Mouse (Mus musculus) hindbrain, embryonic 15.5 days (tissue): ENCODE results near the gene Cyb5r1. TPM values are rescaled to one million over a fixed set of nuclear protein-coding genes. Genes with fewer than 3 reads are reported as not detected.

ENCODE experiments used
- ATAC-seq: fragments of 200-750 bp; cut with Nextera tagmentation; 2 replicates; pipeline ENCODE4 v1.8.0; 2017; ENCODE audit warnings: low read depth, moderate number of reproducible peaks, moderate TSS enrichment; ENCODE audit not compliant: low FRiP score
- H3K27ac ChIP-seq: fragments of 300-500 bp; sonication (generic); replicated peaks from 2 replicates; pipeline ENCODE4 v1.5.1; 2015; ENCODE audit warnings: mild to moderate bottlenecking, inconsistent platforms
- H3K27me3 ChIP-seq: fragments of 300-500 bp; sonication (generic); 2 replicates; pipeline ENCODE4 v1.6.1; 2015; ENCODE audit warnings: control low read depth, inconsistent platforms
- H3K36me3 ChIP-seq: fragments of 300-500 bp; sonication (generic); 2 replicates; pipeline ENCODE4 v1.6.1; 2015; ENCODE audit warnings: control low read depth, inconsistent platforms
- H3K4me1 ChIP-seq: fragments of 300-500 bp; sonication (generic); replicated peaks from 2 replicates; pipeline ENCODE4 v1.6.1; 2015; ENCODE audit warnings: control low read depth, inconsistent platforms
- H3K4me2 ChIP-seq: fragments of 300-500 bp; sonication (generic); 2 replicates; pipeline ENCODE4 v1.6.1; 2015; ENCODE audit warnings: moderate library complexity, mild to moderate bottlenecking, inconsistent platforms
- H3K4me3 ChIP-seq: fragments of 300-500 bp; sonication (generic); 2 replicates; pipeline ENCODE4 v1.5.1; 2015; ENCODE audit warnings: mild to moderate bottlenecking, inconsistent platforms
- H3K9ac ChIP-seq: fragments of 300-500 bp; sonication (generic); 2 replicates; pipeline ENCODE4 v1.6.1; 2015; ENCODE audit warnings: inconsistent platforms
- H3K9me3 ChIP-seq: fragments of 300-500 bp; sonication (generic); 2 replicates; pipeline ENCODE4 v1.6.1; 2016; ENCODE audit warnings: control low read depth, inconsistent platforms
- WGBS: fragments of 180-500 bp; shearing (Covaris S2); methylation state at CpG from one replicate; pipeline ENCODE4 v1.1.7; 2015; 5-methylcytosine and 5-hydroxymethylcytosine counted together
- polyA plus RNA-seq: library from polyadenylated mRNA; unstranded; fragments of >200 nt; fragmentation: Nextera tagmentation; extraction: Ambion mirVana; gene quantifications from 2 replicates; pipeline ENCODE4 v1.2.1, GENCODE M21; 2015

Cyb5r1 gene
- polyA plus RNA-seq, 1 experiment from 2014 or later, result 14.6 TPM

GRCm38 (mm10) chr1:134384581-134384980 lies 20.8 kb upstream of the Cyb5r1 start:
- ATAC-seq, result no peak
- H3K4me3 ChIP-seq, result no peak overlapping the region

DNA sequence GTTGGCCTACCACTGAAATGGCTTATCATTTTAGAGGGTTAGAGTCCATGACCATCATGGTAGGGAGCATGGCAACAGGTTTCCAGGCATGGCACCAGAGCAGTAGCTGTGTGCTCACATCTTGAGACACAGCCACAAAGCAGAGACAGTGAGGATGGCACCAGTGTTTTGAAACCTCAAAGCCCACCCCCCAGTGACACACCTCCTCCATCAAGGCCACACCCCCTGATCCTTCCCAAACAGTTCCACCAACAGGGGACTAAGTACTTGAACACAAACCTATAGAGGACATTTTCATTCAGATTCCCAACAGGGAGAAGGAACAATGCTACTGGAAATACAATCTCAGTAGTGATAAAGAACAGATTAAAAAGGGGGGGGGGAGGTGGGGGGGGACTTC lies 20.2 kb upstream of the Cyb5r1 start:
- H3K4me2 ChIP-seq, result no peak overlapping the region
- H3K4me3 ChIP-seq, result no peak overlapping the region
- H3K4me1 ChIP-seq, result 0 out of 2 replicates have a peak, but pooled peaks cover 8% of the 10 kb centered on the region
- no peak overlapping the region for H3K9ac ChIP-seq
- ATAC-seq, result no peak
- no peaks in the 10 kb centered on the region for H3K36me3 ChIP-seq
- no peaks in the 10 kb centered on the region for H3K9me3 ChIP-seq
- H3K27me3 ChIP-seq, result no peaks in the 10 kb centered on the region
- no peak overlapping the region for H3K27ac ChIP-seq

More at GRCm38 (mm10) chr1:134384581-134384980, 20.8 kb upstream of the Cyb5r1 start:
- no peak overlapping the region for H3K27ac ChIP-seq
- no peaks in the 10 kb centered on the region for H3K27me3 ChIP-seq
- H3K4me2 ChIP-seq, result no peak overlapping the region
- 90% methylated on average over 4 of the region's 4 CpGs for WGBS
- no peaks in the 10 kb centered on the region for H3K9me3 ChIP-seq
- no peak overlapping the region for H3K9ac ChIP-seq
- H3K36me3 ChIP-seq, result no peaks in the 10 kb centered on the region
- H3K4me1 ChIP-seq, result 0 out of 2 replicates have a peak, but pooled peaks cover 8% of the 10 kb centered on the region

DNA sequence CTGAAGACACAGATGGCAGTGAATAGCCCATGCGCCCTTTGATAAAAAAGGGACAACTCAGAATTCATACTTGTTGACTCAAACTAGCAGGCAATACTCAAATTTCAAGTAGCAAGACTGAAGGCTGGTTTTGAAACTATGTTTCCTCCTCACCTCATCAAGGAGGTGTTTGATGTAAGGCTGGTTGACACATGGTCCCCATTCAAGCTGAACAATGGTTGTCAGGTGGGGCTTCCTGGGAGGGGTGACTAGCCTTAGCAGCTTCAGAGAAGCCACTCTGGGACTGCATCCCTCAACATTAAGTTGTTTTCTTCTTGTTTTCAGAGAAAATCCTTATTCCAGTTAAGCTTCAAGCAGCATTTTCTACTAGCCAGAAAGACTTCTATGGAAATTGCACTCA lies 19.7 kb upstream of the Cyb5r1 start, which contains the start of gene 4933406M09Rik:
Gene 4933406M09Rik (plus strand): TSS at position 275 of the 400 bp plus-strand sequence.
- no peaks in the 10 kb centered on the region for H3K36me3 ChIP-seq
- ATAC-seq, result no peak
- H3K9ac ChIP-seq, result no peak within 1 kb of the TSS
- no peak within 1 kb of the TSS for H3K27ac ChIP-seq
- no peak within 1 kb of the TSS for H3K4me3 ChIP-seq
- H3K9me3 ChIP-seq, result no peaks in the 10 kb centered on the region
- 0 out of 2 replicates have a peak, but pooled peaks cover 8% of the 10 kb centered on the region for H3K4me1 ChIP-seq
- no peaks in the 10 kb centered on the region for H3K27me3 ChIP-seq
- WGBS, result 88% methylated on average over 1 of the region's 1 CpGs
- no peak within 1 kb of the TSS for H3K4me2 ChIP-seq

DNA sequence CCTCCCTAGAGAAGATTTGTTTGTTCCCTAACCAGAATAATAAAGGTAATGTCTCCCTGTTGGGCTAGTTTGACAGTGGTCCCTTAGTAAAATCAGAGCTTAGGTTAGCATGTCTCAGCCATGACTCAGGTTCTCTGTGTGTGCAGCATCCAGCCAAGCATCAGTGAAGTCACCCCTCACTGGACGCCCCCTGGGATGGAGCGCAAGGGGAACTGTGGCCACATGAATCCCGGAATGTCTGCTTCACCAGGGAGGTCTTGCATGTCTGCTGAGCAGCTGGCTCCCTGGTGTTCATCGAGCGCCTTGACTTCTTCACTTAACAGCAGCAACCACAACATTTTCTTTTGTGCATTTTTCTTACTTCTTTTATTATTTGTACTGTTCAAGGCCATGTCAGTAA lies 11.5 kb upstream of the Cyb5r1 start:
- no peak for ATAC-seq
- H3K4me3 ChIP-seq, result no peak overlapping the region
- H3K27ac ChIP-seq, result no peak overlapping the region
- H3K9ac ChIP-seq, result no peak overlapping the region
- H3K27me3 ChIP-seq, result no peaks in the 10 kb centered on the region
- H3K4me1 ChIP-seq, result no peaks in the 10 kb centered on the region
- WGBS, result 60% methylated on average over 5 of the region's 5 CpGs
- no peaks in the 10 kb centered on the region for H3K36me3 ChIP-seq
- no peaks in the 10 kb centered on the region for H3K9me3 ChIP-seq
- H3K4me2 ChIP-seq, result no peak overlapping the region

DNA sequence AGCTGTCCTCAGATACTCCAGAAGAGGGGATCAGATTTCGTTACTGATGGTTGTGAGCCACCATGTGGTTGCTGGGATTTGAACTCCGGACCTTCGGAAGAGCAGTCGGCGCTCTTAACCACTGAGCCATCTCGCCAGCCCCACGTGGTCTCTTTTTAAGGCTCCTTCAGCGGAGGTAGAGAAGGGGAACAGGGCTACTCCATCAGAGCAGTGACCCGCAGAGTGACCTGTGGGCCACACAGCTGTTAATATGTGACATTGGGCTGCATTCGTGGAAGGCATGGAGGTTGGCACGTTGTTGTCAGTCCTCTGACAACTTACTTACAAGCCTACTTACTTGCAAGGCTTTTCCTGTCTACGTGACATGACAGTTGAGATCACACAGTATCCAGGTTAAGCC lies 7.1 kb upstream of the Cyb5r1 start:
- H3K27ac ChIP-seq, result no peak overlapping the region
- no peak for ATAC-seq
- no peak overlapping the region for H3K4me3 ChIP-seq
- WGBS, result 90% methylated on average over 12 of the region's 12 CpGs
- no peaks in the 10 kb centered on the region for H3K27me3 ChIP-seq
- H3K9me3 ChIP-seq, result no peaks in the 10 kb centered on the region
- no peaks in the 10 kb centered on the region for H3K4me1 ChIP-seq
- no peaks in the 10 kb centered on the region for H3K36me3 ChIP-seq
- no peak overlapping the region for H3K4me2 ChIP-seq
- H3K9ac ChIP-seq, result no peak overlapping the region

GRCm38 (mm10) chr1:134399735-134400134 lies 5.6 kb upstream of the Cyb5r1 start:
- no peaks in the 10 kb centered on the region for H3K4me1 ChIP-seq
- no peak for ATAC-seq

DNA sequence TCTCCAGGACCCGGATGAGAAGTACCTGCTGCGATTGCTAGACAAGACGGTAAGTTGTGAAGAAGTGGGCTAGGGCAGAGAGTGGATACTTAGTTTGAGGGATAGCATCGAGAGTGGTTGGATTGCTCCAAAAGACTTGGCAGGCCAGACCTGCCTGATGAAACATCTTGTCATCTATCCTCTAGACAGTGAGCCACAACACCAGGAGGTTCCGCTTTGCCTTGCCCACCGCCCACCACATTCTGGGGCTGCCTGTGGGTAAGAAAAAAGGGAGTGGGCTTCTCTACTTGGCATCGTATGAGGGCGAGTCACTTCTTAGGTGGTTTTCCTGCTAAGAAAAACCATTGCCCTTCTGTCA lies 1.0 kb downstream of the Cyb5r1 start:
- peak overlapping the region; percentile 62 for H3K9ac ChIP-seq
- ATAC-seq, result peak; percentile 66

More at GRCm38 (mm10) chr1:134399735-134400134, 5.6 kb upstream of the Cyb5r1 start:
- no peaks in the 10 kb centered on the region for H3K27me3 ChIP-seq
- no peaks in the 10 kb centered on the region for H3K9me3 ChIP-seq
- no peak overlapping the region for H3K4me2 ChIP-seq
- no peak overlapping the region for H3K4me3 ChIP-seq
- H3K36me3 ChIP-seq, result no peaks in the 10 kb centered on the region
- H3K27ac ChIP-seq, result no peak overlapping the region
- no peak overlapping the region for H3K9ac ChIP-seq
- WGBS, result 68% methylated on average over 5 of the region's 5 CpGs

GRCm38 (mm10) chr1:134408080-134408479 lies 2.7 kb downstream of the Cyb5r1 start:
- H3K9ac ChIP-seq, result no peak overlapping the region
- H3K4me2 ChIP-seq, result no peak overlapping the region
- H3K27ac ChIP-seq, result no peak overlapping the region
- peaks cover 6% of the 10 kb centered on the region for H3K4me1 ChIP-seq
- no peak for ATAC-seq
- H3K27me3 ChIP-seq, result no peaks in the 10 kb centered on the region
- H3K4me3 ChIP-seq, result no peak overlapping the region
- 75% methylated on average over 8 of the region's 8 CpGs for WGBS
- no peaks in the 10 kb centered on the region for H3K36me3 ChIP-seq
- H3K9me3 ChIP-seq, result no peaks in the 10 kb centered on the region

More for the DNA sequence above, 1.0 kb downstream of the Cyb5r1 start:
- Histone ChIP-seq H3K27me3 (no peaks in the 10 kb centered on the region), H3K4me3 (peak overlapping the region; percentile 70), H3K4me1 (peaks cover 6% of the 10 kb centered on the region), H3K36me3 (no peaks in the 10 kb centered on the region), H3K27ac (no peak overlapping the region), H3K4me2 (peak overlapping the region; percentile 91), H3K9me3 (no peaks in the 10 kb centered on the region)
- WGBS, result 34% methylated on average over 8 of the region's 8 CpGs

DNA sequence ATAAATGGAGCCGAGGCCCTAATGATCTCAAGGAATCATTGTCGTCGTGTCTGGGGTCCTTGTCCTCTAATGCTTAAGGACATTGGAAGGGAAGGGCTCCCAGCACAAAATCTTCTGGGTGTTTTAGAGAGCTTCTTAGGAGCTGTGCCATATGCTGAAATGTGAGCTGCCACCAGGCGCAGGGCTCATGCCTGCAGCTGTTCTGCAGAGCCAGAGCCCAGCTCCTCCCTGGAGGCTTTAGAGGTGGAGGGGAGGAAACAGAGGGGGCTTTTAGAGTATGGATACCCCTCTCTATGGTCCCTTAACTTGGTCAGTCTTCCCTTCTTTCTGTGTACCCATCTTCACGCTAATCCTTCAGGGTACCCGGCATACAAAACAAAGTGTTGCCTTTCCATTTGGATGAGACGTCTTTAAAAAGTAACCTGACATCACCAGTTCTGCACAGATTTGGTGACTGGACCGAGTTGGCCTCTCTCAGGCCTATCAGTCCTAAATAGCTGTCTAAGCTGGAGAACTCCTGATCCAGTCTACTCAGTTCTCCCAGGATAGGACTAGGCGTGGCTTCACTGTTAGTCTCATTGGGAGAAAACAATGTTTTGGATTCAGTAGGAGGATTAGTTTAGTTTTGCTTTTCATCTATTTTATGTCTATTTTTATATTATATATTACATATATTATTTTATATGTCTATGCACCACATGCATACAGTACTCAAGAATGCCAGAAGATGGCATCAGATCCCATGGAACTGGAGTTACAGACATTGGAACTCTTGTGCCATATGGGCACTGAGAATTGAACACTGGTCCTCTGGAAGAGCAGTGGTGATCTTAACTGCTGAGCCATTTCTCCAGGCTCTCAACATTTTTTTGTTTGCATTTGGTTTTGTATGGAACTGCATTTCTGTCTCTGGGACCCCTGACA lies 6.6 kb downstream of the Cyb5r1 start:
- ATAC-seq, result no peak
- Histone ChIP-seq H3K4me1 (peaks cover 22% of the 10 kb centered on the region), H3K4me2 (no peak overlapping the region), H3K9me3 (no peaks in the 10 kb centered on the region), H3K4me3 (no peak overlapping the region), H3K27me3 (no peaks in the 10 kb centered on the region), H3K36me3 (no peaks in the 10 kb centered on the region), H3K27ac (no peak overlapping the region), H3K9ac (no peak overlapping the region)
- 91% methylated on average over 9 of the region's 9 CpGs for WGBS

- H3K4me2 ChIP-seq, result no peak overlapping the region; the same call in 1 of the 2 replicates
Measured at GRCm38 (mm10) chr1:134414038-134414437, 8.7 kb downstream of the Cyb5r1 start.

DNA sequence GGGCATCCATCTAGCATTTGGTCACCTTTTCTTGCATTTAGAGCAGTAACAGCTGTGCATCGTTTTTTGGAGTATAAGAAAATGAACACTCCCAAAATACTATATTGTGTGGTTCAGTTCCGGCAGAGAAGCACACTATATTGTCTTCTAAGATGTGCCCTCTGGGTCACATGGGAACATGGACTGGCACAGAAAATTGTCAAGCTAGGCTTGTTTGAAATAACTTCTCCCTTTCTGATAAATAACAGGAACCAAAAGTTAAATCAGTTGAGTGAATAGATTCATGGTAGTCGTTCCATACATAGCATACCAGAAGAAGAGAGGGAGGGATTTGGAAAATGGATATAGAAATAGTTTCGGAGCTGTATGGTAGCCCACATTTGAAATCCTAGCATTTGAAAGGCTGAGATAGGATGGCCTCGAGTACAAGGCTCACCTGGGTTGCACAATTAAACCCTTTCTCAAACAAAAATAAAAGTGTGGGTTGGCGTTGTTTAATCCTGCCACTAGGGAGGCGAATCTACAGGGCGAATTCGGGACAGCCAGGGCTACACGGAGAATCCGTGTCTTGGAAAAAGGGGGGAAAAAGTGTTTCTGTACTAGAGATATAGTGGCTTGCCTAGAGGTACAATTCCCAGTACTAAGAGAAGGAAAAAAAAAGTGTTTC lies 9.3 kb downstream of the Cyb5r1 start:
- Histone ChIP-seq H3K27ac (peak overlapping the region; percentile 94), H3K9me3 (no peaks in the 10 kb centered on the region), H3K36me3 (no peaks in the 10 kb centered on the region), H3K4me2 (peak overlapping the region; percentile 80), H3K27me3 (no peaks in the 10 kb centered on the region), H3K9ac (peak overlapping the region; percentile 66), H3K4me1 (peaks cover 49% of the 10 kb centered on the region), H3K4me3 (peak overlapping the region; percentile 77)
- peak; percentile 40 for ATAC-seq
- whole genome bisulfite sequencing, result 14% methylated on average over 11 of the region's 11 CpGs

More at GRCm38 (mm10) chr1:134414038-134414437, 8.7 kb downstream of the Cyb5r1 start:
- no peak overlapping the region for H3K4me3 ChIP-seq
- H3K9ac ChIP-seq, result 0 out of 2 replicates have a peak overlapping the region, but pooled peaks have one; percentile 66
- H3K27me3 ChIP-seq, result no peaks in the 10 kb centered on the region
- H3K27ac ChIP-seq, result no peak overlapping the region
- peaks cover 43% of the 10 kb centered on the region for H3K4me1 ChIP-seq
- H3K9me3 ChIP-seq, result no peaks in the 10 kb centered on the region
- ATAC-seq, result no peak
- 50% methylated on average over 2 of the region's 2 CpGs for WGBS
- no peaks in the 10 kb centered on the region for H3K36me3 ChIP-seq
